Mouse (Mus musculus) urinary bladder, postnatal 4 days (tissue): ENCODE measurements around the gene Chst12.
"Not testable (repeated sequence)": the region's sequence is repeated elsewhere in the genome, so short reads cannot be mapped to it uniquely, and the experiment has no call there.

Experiments
- DNase-seq, 2 experiments: peaks; one replicate each; pipeline ENCODE4 v3.0.0; 2021 to 2022; ENCODE audit warnings: low spot score in 2 of 2

Gene Chst12

GRCm38 (mm10) chr5:140505208-140505780 lies at the start of gene Chst12:
Chst12 (plus strand) TSS chr5:140505550.
- peak; percentile 99 for DNase-seq

GRCm38 (mm10) chr5:140461476-140461875 lies 43.9 kb upstream of the Chst12 start:
- no peak for DNase-seq

- DNase-seq = not testable (repeated sequence)
Measured at GRCm38 (mm10) chr5:140463151-140463550, 42.2 kb upstream of the Chst12 start.

GRCm38 (mm10) chr5:140464943-140465342 lies 40.4 kb upstream of the Chst12 start:
- no peak for DNase-seq

GRCm38 (mm10) chr5:140472336-140472735 lies 33.0 kb upstream of the Chst12 start:
- DNase-seq = no peak

GRCm38 (mm10) chr5:140481458-140481857 lies 23.9 kb upstream of the Chst12 start:
- DNase-seq = no peak

- no peak for DNase-seq
Measured at GRCm38 (mm10) chr5:140491142-140491541, 14.2 kb upstream of the Chst12 start.

- DNase-seq = no peak
Measured at GRCm38 (mm10) chr5:140492684-140493233, 12.6 kb upstream of the Chst12 start.

- DNase-seq = no peak
Measured at GRCm38 (mm10) chr5:140498176-140498575, 7.2 kb upstream of the Chst12 start.

- no peak for DNase-seq
Measured at GRCm38 (mm10) chr5:140500736-140501135, 4.6 kb upstream of the Chst12 start.

- no peak for DNase-seq
Measured at GRCm38 (mm10) chr5:140501982-140502836, 3.1 kb upstream of the Chst12 start.

- peak; percentile 63 to 76 for DNase-seq
Measured at GRCm38 (mm10) chr5:140502925-140503324, 2.4 kb upstream of the Chst12 start.

- DNase-seq = no peak
Measured at GRCm38 (mm10) chr5:140506096-140506794, 895 bp downstream of the Chst12 start.

GRCm38 (mm10) chr5:140507466-140508208 lies 2.3 kb downstream of the Chst12 start:
- DNase-seq = no peak

GRCm38 (mm10) chr5:140508686-140509085 lies 3.3 kb downstream of the Chst12 start:
- no peak for DNase-seq

- DNase-seq = no peak
Measured at GRCm38 (mm10) chr5:140509204-140509603, 3.9 kb downstream of the Chst12 start.

- no peak for DNase-seq
Measured at GRCm38 (mm10) chr5:140510012-140511000, 5.0 kb downstream of the Chst12 start.

- DNase-seq = no peak
Measured at GRCm38 (mm10) chr5:140513921-140514320, 8.6 kb downstream of the Chst12 start.

- DNase-seq = no peak
Measured at GRCm38 (mm10) chr5:140514799-140515486, 9.6 kb downstream of the Chst12 start.
